12 mouse cellular contexts compared by ENCODE assay signal in the genomic region with DNA sequence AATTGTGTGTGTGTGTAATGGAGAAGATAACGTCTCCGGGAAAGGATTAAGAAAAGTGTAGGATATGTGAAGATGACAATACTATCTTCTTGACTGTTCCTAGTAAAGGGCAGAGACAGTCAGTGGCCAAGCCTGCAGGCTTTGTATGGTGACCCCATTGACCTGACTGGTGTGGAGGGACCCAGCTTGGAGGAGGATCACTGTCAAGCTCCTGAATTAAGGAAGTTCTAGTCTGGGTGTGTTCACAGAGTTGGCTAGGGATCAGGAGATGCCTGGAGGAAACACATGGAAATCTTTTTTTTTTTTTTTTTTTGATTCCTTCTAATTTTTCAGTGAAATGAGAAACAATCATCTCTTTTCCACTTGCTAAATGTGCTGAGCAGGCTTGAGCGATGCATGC. TPM values are rescaled to one million over a fixed set of nuclear protein-coding genes. Genes with fewer than 3 reads are reported as not detected.
DNase-seq lines count a peak whose midpoint lies in the region; ATAC-seq lines count a peak whose summit lies in the region.
"Had no signal": no experiment of that assay in that cellular context is flagged by ENCODE, and none has a peak within 500 bp of the region (broad histone marks: within the 10 kb centered on the region; RNA-seq: fewer than 3 reads in every experiment).

No protein-coding gene starts in this region.

- no peak overlapping the region for H3K4me3 ChIP-seq in intestine, embryonic 15.5 days (replicated peaks)
- no peak overlapping the region for H3K4me3 ChIP-seq in intestine, embryonic 16.5 days (ENCODE audit: low read length)
- no peak overlapping the region for H3K4me3 ChIP-seq in heart, embryonic 16.5 days (ENCODE audit: low read length)
- H3K4me3 ChIP-seq in limb, embryonic 15.5 days: no peak overlapping the region
- H3K4me3 ChIP-seq: midbrain, embryonic 10.5 days; neural tube, embryonic 13.5 days had no signal

- intact Hi-C loops in left cerebral cortex, postnatal 14 days (cut with DNase I): no loop called here

- no peak overlapping the region for H3K4me2 ChIP-seq in intestine, embryonic 15.5 days (replicated peaks)
- no peak overlapping the region for H3K4me2 ChIP-seq in intestine, embryonic 16.5 days (ENCODE audit: low read depth, low read length)
- H3K4me2 ChIP-seq in heart, embryonic 16.5 days (ENCODE audit: low read depth, low read length): no peak overlapping the region
- H3K4me2 ChIP-seq in limb, embryonic 15.5 days: no peak overlapping the region
- H3K4me2 ChIP-seq: neural tube, embryonic 13.5 days had no signal

- no peak overlapping the region for H3K9ac ChIP-seq in intestine, embryonic 15.5 days
- H3K9ac ChIP-seq in intestine, embryonic 16.5 days (ENCODE audit: low read depth, low read length): no peak overlapping the region
- no peak overlapping the region for H3K9ac ChIP-seq in heart, embryonic 16.5 days (ENCODE audit: low read length)
- no peak overlapping the region for H3K9ac ChIP-seq in limb, embryonic 15.5 days
- H3K9ac ChIP-seq: neural tube, embryonic 13.5 days had no signal

- peak overlapping the region; percentile 64; the same call in 1 of the 2 replicates for H3K27ac ChIP-seq in intestine, embryonic 15.5 days
- H3K27ac ChIP-seq in intestine, embryonic 16.5 days (ENCODE audit: low read length): no peak overlapping the region
- H3K27ac ChIP-seq in heart, embryonic 16.5 days (ENCODE audit: low read length): peak overlapping the region; percentile 28; the same call in 1 of the 2 replicates
- H3K27ac ChIP-seq in limb, embryonic 15.5 days: 0 out of 2 replicates have a peak overlapping the region, but pooled peaks have one; percentile 28
- H3K27ac ChIP-seq: midbrain, embryonic 10.5 days; neural tube, embryonic 13.5 days had no signal

- H3K27me3 ChIP-seq in intestine, embryonic 15.5 days (replicated peaks): no peaks in the 10 kb centered on the region
- no peaks in the 10 kb centered on the region for H3K27me3 ChIP-seq in intestine, embryonic 16.5 days (replicated peaks; ENCODE audit: control insufficient read depth, insufficient read depth, low read length)
- no peaks in the 10 kb centered on the region for H3K27me3 ChIP-seq in heart, embryonic 16.5 days (ENCODE audit: control insufficient read depth, insufficient read depth, low read length)
- no peaks in the 10 kb centered on the region for H3K27me3 ChIP-seq in limb, embryonic 15.5 days
- H3K27me3 ChIP-seq: neural tube, embryonic 13.5 days had no signal

- H3K9me3 ChIP-seq in intestine, embryonic 15.5 days: no peaks in the 10 kb centered on the region
- H3K9me3 ChIP-seq in intestine, embryonic 16.5 days (ENCODE audit: control insufficient read depth, low read length): no peaks in the 10 kb centered on the region
- no peaks in the 10 kb centered on the region for H3K9me3 ChIP-seq in heart, embryonic 16.5 days (replicated peaks; ENCODE audit: control insufficient read depth, low read length)
- H3K9me3 ChIP-seq in limb, embryonic 15.5 days: no peaks in the 10 kb centered on the region
- H3K9me3 ChIP-seq: midbrain, embryonic 10.5 days; neural tube, embryonic 13.5 days had no signal

- H3K4me1 ChIP-seq in intestine, embryonic 15.5 days (replicated peaks): peaks cover 7% of the 10 kb centered on the region; the same call in 1 of the 2 replicates
- H3K4me1 ChIP-seq in intestine, embryonic 16.5 days (ENCODE audit: control insufficient read depth, insufficient read depth, low read length): peaks cover 12% of the 10 kb centered on the region
- peaks cover 20% of the 10 kb centered on the region for H3K4me1 ChIP-seq in heart, embryonic 16.5 days (ENCODE audit: control insufficient read depth, insufficient read depth, low read length)
- H3K4me1 ChIP-seq in limb, embryonic 15.5 days: peaks cover 8% of the 10 kb centered on the region
- H3K4me1 ChIP-seq: neural tube, embryonic 13.5 days had no signal

- 46% methylated on average over 3 of the region's 3 CpGs for whole genome bisulfite sequencing in intestine, embryonic 15.5 days
- 51% methylated on average over 3 of the region's 3 CpGs for WGBS in intestine, embryonic 16.5 days
- 58% methylated on average over 3 of the region's 3 CpGs for WGBS in heart, embryonic 16.5 days
- 81% methylated on average over 3 of the region's 3 CpGs for WGBS in limb, embryonic 15.5 days

- DNase-seq in embryo, embryonic 9.5 days (ENCODE audit: extremely low spot score): peak; percentile 1
- DNase-seq in left cerebral cortex, postnatal 14 days (ENCODE audit: low spot score in 2 of 2): no peak
- DNase-seq in thymus, postnatal 25 days: no peak
- DNase-seq: right cerebral cortex, postnatal 14 days had no signal

- ATAC-seq in intestine, embryonic 15.5 days: no peak
- ATAC-seq in intestine, embryonic 16.5 days: no peak
- no peak for ATAC-seq in heart, embryonic 16.5 days (replicated peaks; ENCODE audit: extremely low read depth, insufficient read depth, low FRiP score)
- no peak for ATAC-seq in limb, embryonic 15.5 days (ENCODE audit: insufficient number of reproducible peaks, low FRiP score, low TSS enrichment, low read depth)
- ATAC-seq: forebrain, embryonic 14.5 days had no signal

- H3K36me3 ChIP-seq in intestine, embryonic 15.5 days: no peaks in the 10 kb centered on the region
- no peaks in the 10 kb centered on the region for H3K36me3 ChIP-seq in intestine, embryonic 16.5 days (ENCODE audit: control insufficient read depth, insufficient read depth, low read length)
- H3K36me3 ChIP-seq in heart, embryonic 16.5 days (ENCODE audit: control insufficient read depth, insufficient read depth): no peaks in the 10 kb centered on the region
- no peaks in the 10 kb centered on the region for H3K36me3 ChIP-seq in limb, embryonic 15.5 days
- H3K36me3 ChIP-seq: midbrain, embryonic 10.5 days; neural tube, embryonic 13.5 days had no signal

RNA-seq across cellular contexts. Expression of gene Ptchd3, which starts 35.9 kb away (rescaled TPM):
- not detected in 2 replicates for polyA plus RNA-seq in intestine, embryonic 15.5 days (2015; fragmentation: Nextera tagmentation; extraction: Ambion mirVana)
- not detected in 2 replicates for polyA plus RNA-seq in intestine, embryonic 16.5 days (2015; fragmentation: Nextera tagmentation; extraction: Ambion mirVana)
- 0.13 and 0.21 TPM in 2 replicates for polyA plus RNA-seq in heart, embryonic 16.5 days (2015; fragmentation: Nextera tagmentation; extraction: Ambion mirVana)
- 0.08 and 0.09 TPM in 2 replicates for polyA plus RNA-seq in limb, embryonic 15.5 days (2015; fragmentation: Nextera tagmentation; extraction: Ambion mirVana)
- not detected for total RNA-seq in left cerebral cortex, postnatal 14 days (2021)
- total RNA-seq: gastrocnemius, postnatal 25 days had no signal
- polyA plus RNA-seq: forebrain, embryonic 14.5 days; midbrain, embryonic 10.5 days; neural tube, embryonic 13.5 days had no signal
